Mouse (Mus musculus) myocyte (in vitro differentiated cells): ENCODE results near the gene Slx1b.

ENCODE experiments used
- CEBPB ChIP-seq: IDR thresholded peaks from 2 replicates; pipeline ENCODE4 v1.6.1; 2011; ENCODE audit warnings: mild to moderate bottlenecking, moderate library complexity; ENCODE audit not compliant: poor library complexity, insufficient read depth, severe bottlenecking
- MAX ChIP-seq: IDR thresholded peaks from one replicate; pipeline ENCODE4 v1.6.1; 2011; ENCODE audit warnings: low read depth, mild to moderate bottlenecking, control low read depth
- POLR2A ChIP-seq: IDR thresholded peaks from one replicate; pipeline ENCODE4 v1.6.1; 2011; ENCODE audit warnings: low read depth, mild to moderate bottlenecking, control low read depth, moderate library complexity; ENCODE audit not compliant: insufficient read length
- POLR2AphosphoS2 ChIP-seq: IDR thresholded peaks from one replicate; pipeline ENCODE4 v1.6.1; 2011; ENCODE audit warnings: low read depth, control low read depth; ENCODE audit not compliant: insufficient read length
- USF1 ChIP-seq: IDR thresholded peaks from one replicate; pipeline ENCODE4 v1.6.1; 2011; ENCODE audit warnings: low read depth, mild to moderate bottlenecking, control low read depth, moderate library complexity

- no peak for TF ChIP-seq POLR2A
- TF ChIP-seq CEBPB, result no peak
- no peak for TF ChIP-seq MAX
- no peak for TF ChIP-seq USF1
- no peak for TF ChIP-seq POLR2AphosphoS2
Measured at GRCm38 (mm10) chr7:126736122-126736521, 40.5 kb upstream of the Slx1b start.
